Comparison of ENCODE assay signal across 18 mouse cellular contexts in the genomic region with DNA sequence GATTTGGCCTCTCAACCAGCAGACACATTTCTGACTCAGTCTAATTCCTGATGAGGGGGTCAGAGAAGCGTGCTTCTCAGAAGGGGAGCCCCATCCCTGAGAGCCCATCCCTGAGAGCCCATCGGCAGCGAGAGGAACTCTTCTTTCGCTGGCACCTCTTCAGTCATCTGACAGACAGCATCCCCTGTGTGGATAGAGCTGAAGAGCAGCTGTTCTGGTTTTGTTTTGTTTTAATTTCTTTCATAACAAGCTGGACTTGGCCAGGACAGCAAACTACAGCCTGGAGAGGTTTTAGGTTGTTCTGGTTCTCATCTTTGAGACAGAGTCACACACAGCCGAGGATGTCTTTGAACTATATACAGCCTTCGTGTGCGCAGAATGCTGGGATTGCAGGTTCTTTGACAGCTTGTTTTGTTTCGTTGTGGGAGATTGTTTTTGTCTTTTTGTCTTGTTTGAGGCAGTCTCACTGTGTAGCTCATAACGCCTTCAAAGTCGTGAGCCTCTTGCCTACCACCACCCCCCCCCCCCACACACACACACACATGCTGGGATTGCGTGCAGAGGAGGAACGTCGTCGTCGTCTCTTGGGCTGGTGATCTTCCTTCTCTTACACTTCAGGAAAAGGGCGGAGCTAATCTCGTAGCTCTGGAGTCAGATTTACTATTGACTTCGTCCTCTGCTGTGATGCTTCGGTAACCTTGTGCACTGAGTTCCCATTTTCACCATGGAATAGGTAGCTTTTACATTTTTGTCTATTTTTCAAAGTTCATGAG. TPM values are rescaled to one million over a fixed set of nuclear protein-coding genes. Genes with fewer than 3 reads are reported as not detected.
DNase-seq lines count a peak whose midpoint lies in the region; ATAC-seq and TF ChIP-seq lines count a peak whose summit lies in the region.
"Had no signal": no experiment of that assay in that cellular context is flagged by ENCODE, and none has a peak within 500 bp of the region (broad histone marks: within the 10 kb centered on the region; RNA-seq: fewer than 3 reads in every experiment).

No protein-coding gene starts in this region.

- H3K9me3 ChIP-seq in lung, postnatal 0 days (ENCODE audit: low read length), result no peaks in the 10 kb centered on the region
- H3K9me3 ChIP-seq in embryonic facial prominence, embryonic 13.5 days, result no peaks in the 10 kb centered on the region
- no peaks in the 10 kb centered on the region for H3K9me3 ChIP-seq in limb, embryonic 15.5 days
- H3K9me3 ChIP-seq: forebrain, embryonic 15.5 days; heart, embryonic 15.5 days; hindbrain, embryonic 12.5 days had no signal

- no peak overlapping the region for H3K9ac ChIP-seq in lung, postnatal 0 days (replicated peaks; ENCODE audit: low read depth)
- H3K9ac ChIP-seq in embryonic facial prominence, embryonic 13.5 days, result no peak overlapping the region
- no peak overlapping the region for H3K9ac ChIP-seq in limb, embryonic 15.5 days
- H3K9ac ChIP-seq: forebrain, embryonic 15.5 days; heart, embryonic 15.5 days; hindbrain, embryonic 12.5 days had no signal

- no peaks in the 10 kb centered on the region for H3K27me3 ChIP-seq in lung, postnatal 0 days (replicated peaks; ENCODE audit: insufficient read depth, low read length)
- H3K27me3 ChIP-seq in embryonic facial prominence, embryonic 13.5 days, result no peaks in the 10 kb centered on the region
- H3K27me3 ChIP-seq in limb, embryonic 15.5 days, result no peaks in the 10 kb centered on the region
- H3K27me3 ChIP-seq: forebrain, embryonic 15.5 days; heart, embryonic 15.5 days; hindbrain, embryonic 12.5 days had no signal

- H3K4me1 ChIP-seq in lung, postnatal 0 days (ENCODE audit: insufficient read depth, low read depth, low read length), result no peaks in the 10 kb centered on the region; the same call in 1 of the 2 replicates
- H3K4me1 ChIP-seq in lung, adult 2 months (ENCODE audit: control insufficient read depth, insufficient read depth, low read length), result 0 out of 2 replicates have a peak, but pooled peaks cover 4% of the 10 kb centered on the region
- H3K4me1 ChIP-seq in embryonic facial prominence, embryonic 13.5 days, result peaks cover 15% of the 10 kb centered on the region
- no peaks in the 10 kb centered on the region for H3K4me1 ChIP-seq in limb, embryonic 15.5 days
- H3K4me1 ChIP-seq: hindbrain, embryonic 12.5 days had no signal

- peak; percentile 90 for ATAC-seq in lung, postnatal 0 days
- no peak for ATAC-seq in embryonic facial prominence, embryonic 13.5 days (ENCODE audit: insufficient number of reproducible peaks, insufficient read depth, low FRiP score, low TSS enrichment, low read depth)
- no peak for ATAC-seq in limb, embryonic 15.5 days (ENCODE audit: insufficient number of reproducible peaks, low FRiP score, low TSS enrichment, low read depth)
- ATAC-seq: forebrain, embryonic 15.5 days had no signal

- intact Hi-C loops in gastrocnemius, postnatal 36 days (cut with DNase I), result no loop called here

- no peak for TF ChIP-seq POLR2A in lung, adult 2 months (IDR thresholded peaks at IDR 0.05; ENCODE audit: borderline replicate concordance, extremely low read depth, low read depth, low read length)

- 17% methylated on average over 19 of the region's 19 CpGs for WGBS in lung, postnatal 0 days
- 20% methylated on average over 19 of the region's 19 CpGs for WGBS in lung, adult 2 months
- 25% methylated on average over 19 of the region's 19 CpGs for WGBS in embryonic facial prominence, embryonic 13.5 days
- WGBS in limb, embryonic 15.5 days, result 32% methylated on average over 19 of the region's 19 CpGs

- H3K27ac ChIP-seq in lung, postnatal 0 days (ENCODE audit: low read length), result peak overlapping the region; percentile 20; the same call in 1 of the 2 replicates
- peak overlapping the region; percentile 73 for H3K27ac ChIP-seq in embryonic facial prominence, embryonic 13.5 days
- peak overlapping the region; percentile 38; the same call in 1 of the 2 replicates for H3K27ac ChIP-seq in limb, embryonic 15.5 days
- H3K27ac ChIP-seq: forebrain, embryonic 15.5 days; gastrocnemius, adult 2 months; heart, embryonic 15.5 days; hindbrain, embryonic 12.5 days had no signal

- no peak for TF ChIP-seq EP300 in lung, postnatal 0 days (IDR thresholded peaks at IDR 0.05)

- no peak for TF ChIP-seq CTCF in lung, postnatal 0 days (IDR thresholded peaks at IDR 0.05)
- no peak for TF ChIP-seq CTCF in lung, adult 2 months (IDR thresholded peaks at IDR 0.05; ENCODE audit: insufficient read depth, low read length)

- no peaks in the 10 kb centered on the region for H3K36me3 ChIP-seq in lung, postnatal 0 days (ENCODE audit: insufficient read depth, low read length)
- H3K36me3 ChIP-seq in embryonic facial prominence, embryonic 13.5 days, result no peaks in the 10 kb centered on the region
- no peaks in the 10 kb centered on the region for H3K36me3 ChIP-seq in limb, embryonic 15.5 days
- H3K36me3 ChIP-seq: forebrain, embryonic 15.5 days; heart, embryonic 15.5 days; hindbrain, embryonic 12.5 days had no signal

- peak; percentile 89 for DNase-seq in lung, postnatal 0 days (ENCODE audit: low spot score)
- DNase-seq in lung, adult 2 months, result no peak
- DNase-seq in gastrocnemius, postnatal 36 days, result no peak
- DNase-seq in layer of hippocampus, adult 18-20 months (ENCODE audit: low spot score in 2 of 2), result no peak
- no peak for DNase-seq in adipocyte (ENCODE audit: low spot score)
- DNase-seq: adrenal gland, adult 8-10 months; cerebellum, adult 9-10 months; gastrocnemius, adult 2 months; kidney, adult 2 months; kidney, postnatal 4 days; layer of hippocampus, postnatal 36 days; midbrain, embryonic 14.5 days; right cerebral cortex, postnatal 4 days had no signal

- H3K4me2 ChIP-seq in lung, postnatal 0 days (replicated peaks; ENCODE audit: low read depth, low read length), result peak overlapping the region; percentile 27; the same call in 1 of the 2 replicates
- H3K4me2 ChIP-seq in embryonic facial prominence, embryonic 13.5 days, result peak overlapping the region; percentile 24
- H3K4me2 ChIP-seq in limb, embryonic 15.5 days, result no peak overlapping the region
- H3K4me2 ChIP-seq: forebrain, embryonic 15.5 days; heart, embryonic 15.5 days; hindbrain, embryonic 12.5 days had no signal

- H3K4me3 ChIP-seq in lung, postnatal 0 days (ENCODE audit: low read depth, low read length), result no peak overlapping the region
- no peak overlapping the region for H3K4me3 ChIP-seq in lung, adult 2 months (replicated peaks; ENCODE audit: extremely low read depth, low read depth, low read length)
- H3K4me3 ChIP-seq in embryonic facial prominence, embryonic 13.5 days, result no peak overlapping the region
- no peak overlapping the region for H3K4me3 ChIP-seq in limb, embryonic 15.5 days
- H3K4me3 ChIP-seq: forebrain, embryonic 15.5 days; gastrocnemius, adult 2 months; heart, embryonic 15.5 days; hindbrain, embryonic 12.5 days had no signal

RNA-seq across cellular contexts. Expression of a gene that starts 15.1 kb away (rescaled TPM):
- polyA plus RNA-seq in lung, postnatal 0 days (2015; fragmentation: Nextera tagmentation; extraction: Ambion mirVana), result 0.12 TPM in 2 replicates
- polyA plus RNA-seq in lung, adult 2 months (2012; rRNA removed), result 0.03 and 0.05 TPM in 2 replicates
- polyA plus RNA-seq in embryonic facial prominence, embryonic 13.5 days (2015; fragmentation: Nextera tagmentation; extraction: Ambion mirVana), result 11.8 and 13.1 TPM in 2 replicates
- polyA plus RNA-seq in limb, embryonic 15.5 days (2015; fragmentation: Nextera tagmentation; extraction: Ambion mirVana), result 2.9 and 3.7 TPM in 2 replicates
- total RNA-seq in gastrocnemius, postnatal 36 days (2021), result not detected
- under 1 TPM; 0.13 to 0.15 TPM for total RNA-seq in layer of hippocampus, adult 18-20 months (2021)
- total RNA-seq: gastrocnemius, adult 2 months had no signal

RNA-seq across cellular contexts. Expression of a gene that starts 41.2 kb away (rescaled TPM):
- polyA plus RNA-seq in lung, postnatal 0 days (2015; fragmentation: Nextera tagmentation; extraction: Ambion mirVana), result 13.3 and 14.4 TPM in 2 replicates
- 19.2 and 27.8 TPM in 2 replicates for polyA plus RNA-seq in lung, adult 2 months (2012; rRNA removed)
- 68.1 and 80.8 TPM in 2 replicates for polyA plus RNA-seq in embryonic facial prominence, embryonic 13.5 days (2015; fragmentation: Nextera tagmentation; extraction: Ambion mirVana)
- polyA plus RNA-seq in limb, embryonic 15.5 days (2015; fragmentation: Nextera tagmentation; extraction: Ambion mirVana), result 48.7 and 53.5 TPM in 2 replicates
- total RNA-seq in gastrocnemius, postnatal 36 days (2021), result 10 to 100 TPM; 14.3 to 15.7 TPM
- 10 to 100 TPM; 16.2 to 17.6 TPM for total RNA-seq in layer of hippocampus, adult 18-20 months (2021)

Comparison
In these comparisons a context has a peak if more than half of its experiments do, and no peak if none do; other contexts are left out.
1. H3K27ac ChIP-seq: peak in every context shown above with its lines; median percentile 73 in embryonic facial prominence, embryonic 13.5 days; 38 in limb, embryonic 15.5 days; 20 in lung, postnatal 0 days.